25 mouse cellular contexts compared by ENCODE assay signal in genomic region chr7:56239543-56239942, GRCm38 (mm10). TPM values are rescaled to one million over a fixed set of nuclear protein-coding genes. Genes with fewer than 3 reads are reported as not detected.
DNase-seq lines count a peak whose midpoint lies in the region; ATAC-seq and TF ChIP-seq lines count a peak whose summit lies in the region.
"Had no signal": no experiment of that assay in that cellular context is flagged by ENCODE, and none has a peak within 500 bp of the region (broad histone marks: within the 10 kb centered on the region; RNA-seq: fewer than 3 reads in every experiment).

TSS of gene Oca2 (plus strand) at chr7:56239760.

- no peaks in the 10 kb centered on the region for H3K9me3 ChIP-seq in kidney, postnatal 0 days (replicated peaks; ENCODE audit: low read length)
- H3K9me3 ChIP-seq in forebrain, embryonic 13.5 days (replicated peaks) = no peaks in the 10 kb centered on the region
- H3K9me3 ChIP-seq: forebrain, embryonic 12.5 days; G1E; heart, embryonic 15.5 days; limb, embryonic 15.5 days; liver, embryonic 15.5 days had no signal

- DNase-seq in adrenal gland, adult (ENCODE audit: inconsistent age in 2 of 2, low spot score in 1 of 2) = peak; percentile 36 to 65
- DNase-seq in adrenal gland, postnatal 4 days (ENCODE audit: low spot score in 2 of 2) = no peak
- peak; percentile 2 for DNase-seq in kidney, postnatal 0 days (ENCODE audit: low spot score)
- no peak for DNase-seq in kidney, postnatal 4 days
- peak; percentile 25 for DNase-seq in NIH3T3 (ENCODE audit: low read depth)
- peak; percentile 43 to 46 for DNase-seq in adrenal gland, postnatal 36 days
- DNase-seq in heart, adult 8-10 months (ENCODE audit: low spot score) = no peak
- DNase-seq: cerebellum, adult 9-11 months; gastrocnemius, postnatal 14 days; heart, adult 18-20 months; lung, postnatal 14 days; right cerebral cortex, postnatal 14 days; spleen, adult 18-20 months; thymus, postnatal 25 days had no signal

- H3K4me2 ChIP-seq in kidney, postnatal 0 days (ENCODE audit: low read length) = no peak within 1 kb of the TSS
- no peak within 1 kb of the TSS for H3K4me2 ChIP-seq in forebrain, embryonic 13.5 days
- H3K4me2 ChIP-seq: forebrain, embryonic 12.5 days; heart, embryonic 15.5 days; limb, embryonic 15.5 days; liver, embryonic 15.5 days had no signal

- H3K36me3 ChIP-seq in kidney, postnatal 0 days (ENCODE audit: insufficient read depth, low read length) = no peaks in the 10 kb centered on the region
- no peaks in the 10 kb centered on the region for H3K36me3 ChIP-seq in forebrain, embryonic 13.5 days (ENCODE audit: poor library complexity, severe bottlenecking)
- H3K36me3 ChIP-seq: forebrain, embryonic 12.5 days; G1E; heart, embryonic 15.5 days; limb, embryonic 15.5 days; liver, embryonic 15.5 days had no signal

- no peak within 1 kb of the TSS for H3K27ac ChIP-seq in kidney, postnatal 0 days
- no peak within 1 kb of the TSS for H3K27ac ChIP-seq in forebrain, embryonic 13.5 days
- H3K27ac ChIP-seq: forebrain, embryonic 12.5 days; heart, embryonic 15.5 days; limb, embryonic 15.5 days; liver, embryonic 15.5 days had no signal

- H3K4me1 ChIP-seq in kidney, postnatal 0 days (replicated peaks; ENCODE audit: insufficient read depth, low read length) = no peaks in the 10 kb centered on the region
- H3K4me1 ChIP-seq in forebrain, embryonic 13.5 days = peaks cover 9% of the 10 kb centered on the region; the same call in 1 of the 2 replicates
- H3K4me1 ChIP-seq: heart, embryonic 15.5 days; limb, embryonic 15.5 days; liver, embryonic 15.5 days had no signal

- 30% methylated on average over 3 of the region's 3 CpGs for whole genome bisulfite sequencing in kidney, postnatal 0 days
- 45% methylated on average over 3 of the region's 3 CpGs for WGBS in forebrain, embryonic 13.5 days

- no peak within 1 kb of the TSS for H3K4me3 ChIP-seq in kidney, postnatal 0 days (replicated peaks; ENCODE audit: low read depth, low read length)
- H3K4me3 ChIP-seq in forebrain, embryonic 13.5 days = no peak within 1 kb of the TSS
- H3K4me3 ChIP-seq: forebrain, embryonic 12.5 days; heart, embryonic 15.5 days; limb, embryonic 15.5 days; liver, embryonic 15.5 days had no signal

- TF ChIP-seq CTCF in kidney, postnatal 0 days (IDR thresholded peaks at IDR 0.05; ENCODE audit: low read depth) = no peak

- no peak; the same call in 1 of the 2 replicates for ATAC-seq in kidney, postnatal 0 days (replicated peaks; ENCODE audit: low FRiP score, low read depth)
- ATAC-seq in forebrain, embryonic 13.5 days = no peak
- ATAC-seq: CD4-positive, CD25-positive, alpha-beta regulatory T cell, adult 4 months; hindbrain, embryonic 16.5 days; intestine, embryonic 16.5 days had no signal

- no peak within 1 kb of the TSS for H3K9ac ChIP-seq in kidney, postnatal 0 days (ENCODE audit: low read depth, low read length)
- no peak within 1 kb of the TSS for H3K9ac ChIP-seq in forebrain, embryonic 13.5 days
- H3K9ac ChIP-seq: forebrain, embryonic 12.5 days; heart, embryonic 15.5 days; limb, embryonic 15.5 days; liver, embryonic 15.5 days had no signal

- H3K27me3 ChIP-seq in kidney, postnatal 0 days (ENCODE audit: insufficient read depth, low read length) = no peaks in the 10 kb centered on the region
- no peaks in the 10 kb centered on the region for H3K27me3 ChIP-seq in forebrain, embryonic 13.5 days
- H3K27me3 ChIP-seq: forebrain, embryonic 12.5 days; heart, embryonic 15.5 days; limb, embryonic 15.5 days; liver, embryonic 15.5 days had no signal

RNA-seq across cellular contexts. Expression of gene Oca2, which starts in this region (rescaled TPM):
- total RNA-seq in adrenal gland, postnatal 4 days (2021) = 1 to 10 TPM; 8.8 to 9.6 TPM
- polyA plus RNA-seq in kidney, postnatal 0 days (2015; fragmentation: Nextera tagmentation; extraction: Ambion mirVana) = 0.09 TPM in 1 of 2 replicates, not detected in the other
- total RNA-seq in adrenal gland, postnatal 36 days (2021) = 1 to 10 TPM; 5.3 to 6.4 TPM
- not detected for total RNA-seq in heart, adult 8-10 months (2022)
- polyA plus RNA-seq in forebrain, embryonic 13.5 days (2015; fragmentation: Nextera tagmentation; extraction: Ambion mirVana) = 0.66 and 0.87 TPM in 2 replicates
- total RNA-seq: G1E; gastrocnemius, postnatal 14 days; heart, adult 18-20 months; hematopoietic stem cell, adult 5-6 weeks; megakaryocyte, adult 5-6 weeks had no signal
- polyA plus RNA-seq: CD4-positive, CD25-positive, alpha-beta regulatory T cell, adult 4 months; G1E; heart, embryonic 15.5 days; liver, embryonic 15.5 days had no signal

Comparison
In these comparisons a context has a peak if more than half of its experiments do, and no peak if none do; other contexts are left out.
1. RNA of gene Oca2 (total RNA-seq): 8.8 to 9.6 TPM in adrenal gland, postnatal 4 days and 5.3 to 6.4 TPM in adrenal gland, postnatal 36 days; not detected in heart, adult 8-10 months; every median in the first group is over 4 times any median in the second.
2. DNase-seq: peak in adrenal gland, adult (2 of 2), NIH3T3 (single experiment) and adrenal gland, postnatal 36 days (2 of 2); none in adrenal gland, postnatal 4 days (0 of 2), kidney, postnatal 4 days (0 of 2) and heart, adult 8-10 months (single experiment).
3. Peak in DNase-seq in kidney, postnatal 0 days; RNA of the gene not detected or under 1 TPM.